In genomic region chr4:128733496-128733895, GRCm38 (mm10) we compare ENCODE assay signal across 8 mouse cellular contexts. TPM values are rescaled to one million over a fixed set of nuclear protein-coding genes. Genes with fewer than 3 reads are reported as not detected.
DNase-seq lines count a peak whose midpoint lies in the region; ATAC-seq and TF ChIP-seq lines count a peak whose summit lies in the region.

No protein-coding gene starts in this region.

- peaks cover 98% of the 10 kb centered on the region for H3K4me1 ChIP-seq in forebrain, embryonic 10.5 days
- H3K4me1 ChIP-seq in intestine, embryonic 15.5 days (replicated peaks), result peaks cover 70% of the 10 kb centered on the region
- H3K4me1 ChIP-seq in midbrain, embryonic 13.5 days (replicated peaks), result peaks cover 97% of the 10 kb centered on the region

- TF ChIP-seq CTCF in layer of hippocampus, adult 2 months (conservative IDR thresholded peaks at IDR 0.05), result no peak

- ATAC-seq in intestine, embryonic 15.5 days, result no peak
- ATAC-seq in midbrain, embryonic 13.5 days, result no peak

- no peak for DNase-seq in layer of hippocampus, adult 2 months (ENCODE audit: low spot score in 2 of 2)
- no peak for DNase-seq in layer of hippocampus, adult 8-10 months (ENCODE audit: low spot score in 2 of 2)
- no peak for DNase-seq in forebrain, embryonic 10.5 days (ENCODE audit: extremely low spot score, low spot score)
- no peak for DNase-seq in right cerebral cortex, postnatal 36 days (ENCODE audit: low spot score in 2 of 2)
- DNase-seq in frontal cortex, postnatal 10 days (ENCODE audit: low spot score in 2 of 2), result no peak
- DNase-seq in layer of hippocampus, adult 9-10 months (ENCODE audit: low spot score), result no peak

- no peaks in the 10 kb centered on the region for H3K27me3 ChIP-seq in forebrain, embryonic 10.5 days (ENCODE audit: poor library complexity, severe bottlenecking)
- no peaks in the 10 kb centered on the region for H3K27me3 ChIP-seq in intestine, embryonic 15.5 days (replicated peaks)
- no peaks in the 10 kb centered on the region for H3K27me3 ChIP-seq in midbrain, embryonic 13.5 days

- peak overlapping the region; percentile 88 for H3K27ac ChIP-seq in layer of hippocampus, adult 2 months
- H3K27ac ChIP-seq in forebrain, embryonic 10.5 days, result peak overlapping the region; percentile 74
- peak overlapping the region; percentile 57 for H3K27ac ChIP-seq in intestine, embryonic 15.5 days
- H3K27ac ChIP-seq in midbrain, embryonic 13.5 days, result peak overlapping the region; percentile 92

- 58% methylated on average over 6 of the region's 6 CpGs for WGBS in forebrain, embryonic 10.5 days
- 35% methylated on average over 6 of the region's 6 CpGs for WGBS in intestine, embryonic 15.5 days
- 35% methylated on average over 6 of the region's 6 CpGs for WGBS in midbrain, embryonic 13.5 days

- H3K4me2 ChIP-seq in intestine, embryonic 15.5 days (replicated peaks), result peak overlapping the region; percentile 15; the same call in 1 of the 2 replicates
- peak overlapping the region; percentile 49 for H3K4me2 ChIP-seq in midbrain, embryonic 13.5 days (replicated peaks)

- H3K4me3 ChIP-seq in layer of hippocampus, adult 2 months, result peak overlapping the region; percentile 0; the same call in 1 of the 2 replicates
- H3K4me3 ChIP-seq in forebrain, embryonic 10.5 days, result peak overlapping the region; percentile 27; the same call in 1 of the 2 replicates
- no peak overlapping the region for H3K4me3 ChIP-seq in intestine, embryonic 15.5 days (replicated peaks)
- H3K4me3 ChIP-seq in midbrain, embryonic 13.5 days (replicated peaks), result peak overlapping the region; percentile 6; the same call in 1 of the 2 replicates

- no peak overlapping the region for H3K9ac ChIP-seq in intestine, embryonic 15.5 days
- H3K9ac ChIP-seq in midbrain, embryonic 13.5 days (replicated peaks), result peak overlapping the region; percentile 43

- H3K36me3 ChIP-seq in forebrain, embryonic 10.5 days (replicated peaks), result peaks cover 75% of the 10 kb centered on the region
- 0 out of 2 replicates have a peak, but pooled peaks cover 3% of the 10 kb centered on the region for H3K36me3 ChIP-seq in intestine, embryonic 15.5 days
- peaks cover 8% of the 10 kb centered on the region for H3K36me3 ChIP-seq in midbrain, embryonic 13.5 days

- H3K9me3 ChIP-seq in forebrain, embryonic 10.5 days, result no peaks in the 10 kb centered on the region
- H3K9me3 ChIP-seq in intestine, embryonic 15.5 days, result no peaks in the 10 kb centered on the region
- no peaks in the 10 kb centered on the region for H3K9me3 ChIP-seq in midbrain, embryonic 13.5 days

RNA-seq across cellular contexts. Expression of gene A3galt2, which starts 21.7 kb away (rescaled TPM):
- total RNA-seq in layer of hippocampus, adult 2 months (2021), result under 1 TPM; 0.20 to 0.26 TPM
- total RNA-seq in layer of hippocampus, adult 8-10 months (2022), result under 1 TPM; 0.13 to 0.53 (median 0.22) TPM
- 0.07 and 0.17 TPM in 2 replicates for polyA plus RNA-seq in forebrain, embryonic 10.5 days (2016; fragmentation: Nextera tagmentation; extraction: Ambion mirVana)
- polyA plus RNA-seq in intestine, embryonic 15.5 days (2015; fragmentation: Nextera tagmentation; extraction: Ambion mirVana), result 0.08 and 0.13 TPM in 2 replicates
- polyA plus RNA-seq in midbrain, embryonic 13.5 days (2015; fragmentation: Nextera tagmentation; extraction: Ambion mirVana), result 0.23 and 0.58 TPM in 2 replicates
